8 mouse cellular contexts compared by ENCODE assay signal in genomic region chr3:108209946-108210770, GRCm38 (mm10). TPM values are rescaled to one million over a fixed set of nuclear protein-coding genes. Genes with fewer than 3 reads are reported as not detected.
DNase-seq lines count a peak whose midpoint lies in the region; ATAC-seq lines count a peak whose summit lies in the region.

No protein-coding gene starts in this region.

- peak overlapping the region; percentile 58 to 81 for H3K4me3 ChIP-seq in heart, embryonic 14.5 days (ENCODE audit: control insufficient read depth in 1 of 2, insufficient read depth in 1 of 2, low read depth in 1 of 2, low read length in 2 of 2)
- H3K4me3 ChIP-seq in liver, embryonic 13.5 days (replicated peaks) = peak overlapping the region; percentile 76
- peak overlapping the region; percentile 67 for H3K4me3 ChIP-seq in stomach, embryonic 16.5 days (replicated peaks; ENCODE audit: low read length)

- no peaks in the 10 kb centered on the region for H3K27me3 ChIP-seq in heart, embryonic 14.5 days (ENCODE audit: control insufficient read depth, insufficient read depth, low read length)
- peaks cover 22% of the 10 kb centered on the region for H3K27me3 ChIP-seq in liver, embryonic 13.5 days
- H3K27me3 ChIP-seq in stomach, embryonic 16.5 days (ENCODE audit: control insufficient read depth, insufficient read depth, low read length) = no peaks in the 10 kb centered on the region

- H3K9me3 ChIP-seq in heart, embryonic 14.5 days (ENCODE audit: control insufficient read depth, low read length) = no peaks in the 10 kb centered on the region
- no peaks in the 10 kb centered on the region for H3K9me3 ChIP-seq in liver, embryonic 13.5 days (replicated peaks)
- no peaks in the 10 kb centered on the region for H3K9me3 ChIP-seq in stomach, embryonic 16.5 days (replicated peaks; ENCODE audit: control insufficient read depth, low read length)

- peak overlapping the region; percentile 87 to 93 for H3K27ac ChIP-seq in heart, embryonic 14.5 days (replicated peaks in 1 of 2; ENCODE audit: control insufficient read depth in 1 of 2, insufficient read depth in 1 of 2, low read depth in 2 of 2, low read length in 2 of 2)
- H3K27ac ChIP-seq in liver, embryonic 13.5 days = peak overlapping the region; percentile 75
- peak overlapping the region; percentile 88 for H3K27ac ChIP-seq in stomach, embryonic 16.5 days (ENCODE audit: low read length)

- peak overlapping the region; percentile 81 for H3K9ac ChIP-seq in heart, embryonic 14.5 days (ENCODE audit: low read length)
- H3K9ac ChIP-seq in liver, embryonic 13.5 days = peak overlapping the region; percentile 82
- H3K9ac ChIP-seq in stomach, embryonic 16.5 days (ENCODE audit: low read length) = peak overlapping the region; percentile 87

- peaks cover 25% of the 10 kb centered on the region for H3K36me3 ChIP-seq in heart, embryonic 14.5 days (ENCODE audit: control insufficient read depth, insufficient read depth, low read length)
- peaks cover 20% of the 10 kb centered on the region for H3K36me3 ChIP-seq in liver, embryonic 13.5 days
- H3K36me3 ChIP-seq in stomach, embryonic 16.5 days (ENCODE audit: control insufficient read depth, insufficient read depth, low read length) = peaks cover 2% of the 10 kb centered on the region; the same call in 1 of the 2 replicates

- H3K4me1 ChIP-seq in heart, embryonic 14.5 days (ENCODE audit: control insufficient read depth in 2 of 2, insufficient read depth in 2 of 2, low read length in 2 of 2) = peaks cover 9 to 13% of the 10 kb centered on the region in 2 experiments
- H3K4me1 ChIP-seq in liver, embryonic 13.5 days (replicated peaks) = peaks cover 31% of the 10 kb centered on the region
- H3K4me1 ChIP-seq in stomach, embryonic 16.5 days (ENCODE audit: control insufficient read depth, insufficient read depth, low read length) = peaks cover 29% of the 10 kb centered on the region

- peak overlapping the region; percentile 75 for H3K4me2 ChIP-seq in heart, embryonic 14.5 days (ENCODE audit: low read length)
- H3K4me2 ChIP-seq in liver, embryonic 13.5 days = peak overlapping the region; percentile 97
- H3K4me2 ChIP-seq in stomach, embryonic 16.5 days (ENCODE audit: low read depth, low read length) = peak overlapping the region; percentile 93

- under 1% methylated on average over 60 of the region's 72 CpGs for WGBS in heart, embryonic 14.5 days
- WGBS in liver, embryonic 13.5 days (ENCODE audit: insufficient replicate concordance) = under 1% methylated on average over 71 of the region's 72 CpGs
- under 1% methylated on average over 71 of the region's 72 CpGs for WGBS in stomach, embryonic 16.5 days

- ATAC-seq in CD4-positive, CD25-positive, alpha-beta regulatory T cell, adult 4 months = peak; percentile 95
- ATAC-seq in heart, embryonic 14.5 days (ENCODE audit: insufficient number of reproducible peaks, insufficient read depth, low FRiP score, low read depth) = peak; percentile 93
- peak; percentile 91 for ATAC-seq in liver, embryonic 13.5 days (ENCODE audit: low read depth)
- ATAC-seq in stomach, embryonic 16.5 days (ENCODE audit: insufficient read depth, low FRiP score) = peak; percentile 95

- peak; percentile 62 for DNase-seq in c-Kit-negative CD71-positive TER-119-positive erythroid progenitor cells, embryonic 14.5 days (ENCODE audit: low read depth, low spot score)
- peak; percentile 83 for DNase-seq in fibroblast of lung, adult 2 months (ENCODE audit: low read depth)
- DNase-seq in kidney, postnatal 14 days = peak; percentile 97
- peak; percentile 82 for DNase-seq in liver, embryonic 13.5 days
- DNase-seq in neural tube, embryonic 10.5 days (ENCODE audit: extremely low spot score, low spot score) = peak; percentile 95

RNA-seq across cellular contexts. Expression of gene Atxn7l2, which starts 0.6 kb away (rescaled TPM):
- 1 to 10 TPM; 4.9 to 8.5 TPM for polyA plus RNA-seq in CD4-positive, CD25-positive, alpha-beta regulatory T cell, adult 4 months (2017; shearing (Covaris generic))
- 6.3 and 7.1 TPM in 2 replicates for polyA plus RNA-seq in heart, embryonic 14.5 days (2014; fragmentation: Nextera tagmentation; extraction: Ambion mirVana)
- 3.1 and 3.3 TPM in 2 replicates for polyA plus RNA-seq in liver, embryonic 13.5 days (2015; fragmentation: Nextera tagmentation; extraction: Ambion mirVana)
- 11.5 and 12.5 TPM in 2 replicates for polyA plus RNA-seq in stomach, embryonic 16.5 days (2015; fragmentation: Nextera tagmentation; extraction: Ambion mirVana)

RNA-seq across cellular contexts. Expression of gene Cyb561d1, which starts 9.1 kb away (rescaled TPM):
- 1 to 10 TPM; 7.7 to 8.8 TPM for polyA plus RNA-seq in CD4-positive, CD25-positive, alpha-beta regulatory T cell, adult 4 months (2017; shearing (Covaris generic))
- 1.8 and 2.2 TPM in 2 replicates for polyA plus RNA-seq in heart, embryonic 14.5 days (2014; fragmentation: Nextera tagmentation; extraction: Ambion mirVana)
- polyA plus RNA-seq in liver, embryonic 13.5 days (2015; fragmentation: Nextera tagmentation; extraction: Ambion mirVana) = 1.7 and 2.0 TPM in 2 replicates
- polyA plus RNA-seq in stomach, embryonic 16.5 days (2015; fragmentation: Nextera tagmentation; extraction: Ambion mirVana) = 4.3 and 4.4 TPM in 2 replicates

RNA-seq across cellular contexts. Expression of gene Sypl2, which starts 16.3 kb away (rescaled TPM):
- polyA plus RNA-seq in CD4-positive, CD25-positive, alpha-beta regulatory T cell, adult 4 months (2017; shearing (Covaris generic)) = under 1 TPM in 1 of 2 experiments, not detected in 1; 0.08 TPM
- 3.1 and 3.8 TPM in 2 replicates for polyA plus RNA-seq in heart, embryonic 14.5 days (2014; fragmentation: Nextera tagmentation; extraction: Ambion mirVana)
- polyA plus RNA-seq in liver, embryonic 13.5 days (2015; fragmentation: Nextera tagmentation; extraction: Ambion mirVana) = 0.05 and 0.07 TPM in 2 replicates
- 0.15 and 3.4 TPM in 2 replicates for polyA plus RNA-seq in stomach, embryonic 16.5 days (2015; fragmentation: Nextera tagmentation; extraction: Ambion mirVana)

RNA-seq across cellular contexts. Expression of gene Amigo1, which starts 24.0 kb away (rescaled TPM):
- under 1 TPM; 0.32 to 0.54 TPM for polyA plus RNA-seq in CD4-positive, CD25-positive, alpha-beta regulatory T cell, adult 4 months (2017; shearing (Covaris generic))
- polyA plus RNA-seq in heart, embryonic 14.5 days (2014; fragmentation: Nextera tagmentation; extraction: Ambion mirVana) = 2.6 and 2.9 TPM in 2 replicates
- 0.35 and 0.51 TPM in 2 replicates for polyA plus RNA-seq in liver, embryonic 13.5 days (2015; fragmentation: Nextera tagmentation; extraction: Ambion mirVana)
- 2.4 and 3.1 TPM in 2 replicates for polyA plus RNA-seq in stomach, embryonic 16.5 days (2015; fragmentation: Nextera tagmentation; extraction: Ambion mirVana)

RNA-seq across cellular contexts. Expression of gene Psma5, which starts 46.6 kb away (rescaled TPM):
- polyA plus RNA-seq in CD4-positive, CD25-positive, alpha-beta regulatory T cell, adult 4 months (2017; shearing (Covaris generic)) = 100 to 1,000 TPM; 180 to 185 TPM
- polyA plus RNA-seq in heart, embryonic 14.5 days (2014; fragmentation: Nextera tagmentation; extraction: Ambion mirVana) = 210 and 231 TPM in 2 replicates
- polyA plus RNA-seq in liver, embryonic 13.5 days (2015; fragmentation: Nextera tagmentation; extraction: Ambion mirVana) = 224 and 238 TPM in 2 replicates
- polyA plus RNA-seq in stomach, embryonic 16.5 days (2015; fragmentation: Nextera tagmentation; extraction: Ambion mirVana) = 230 TPM in 2 replicates

Comparison
In these comparisons a context has a peak if more than half of its experiments do, and no peak if none do; other contexts are left out.
1. Peak in every context shown above with its lines: DNase-seq, ATAC-seq, H3K4me3 ChIP-seq and H3K27ac ChIP-seq.